Mouse (Mus musculus): ENCODE measurements around the gene Plcb1. TPM values are rescaled to one million over a fixed set of nuclear protein-coding genes. Genes with fewer than 3 reads are reported as not detected.

Plcb1 gene
- polyA plus RNA-seq, 1 experiment from 2014 or later, result 7.9 TPM

- no peaks in the 10 kb centered on the region for H3K9me3 ChIP-seq (ENCODE audit: low read length)
- H3K4me2 ChIP-seq (ENCODE audit: low read depth, low read length), result no peak overlapping the region
- no peak overlapping the region for H3K27ac ChIP-seq (ENCODE audit: low read depth)
- WGBS (ENCODE audit: insufficient replicate concordance), result 82% methylated on average over 4 of the region's 4 CpGs
- H3K36me3 ChIP-seq (replicated peaks; ENCODE audit: insufficient read depth, low read length), result no peaks in the 10 kb centered on the region
- ATAC-seq (no peak), DNase-seq (no peak)
- no peaks in the 10 kb centered on the region for H3K4me1 ChIP-seq (ENCODE audit: insufficient read depth)
- no peaks in the 10 kb centered on the region for H3K27me3 ChIP-seq (ENCODE audit: insufficient read depth, low read length)
- H3K4me3 ChIP-seq (ENCODE audit: low read depth, low read length), result no peak overlapping the region
- H3K9ac ChIP-seq (replicated peaks), result no peak overlapping the region
- TF ChIP-seq EP300 (IDR thresholded peaks at IDR 0.05; ENCODE audit: low read depth), result no peak
- no peak for TF ChIP-seq CTCF (IDR thresholded peaks at IDR 0.05; ENCODE audit: low read depth)
These were observed 315.4 kb downstream of the Plcb1 start for GRCm38 (mm10) chr2:135101292-135101691.

GRCm38 (mm10) chr2:135101943-135102342 is 316.1 kb downstream of the Plcb1 start:
- Histone ChIP-seq H3K9me3 (ENCODE audit: low read length) (no peaks in the 10 kb centered on the region), H3K27me3 (ENCODE audit: insufficient read depth, low read length) (no peaks in the 10 kb centered on the region), H3K4me1 (ENCODE audit: insufficient read depth) (no peaks in the 10 kb centered on the region), H3K4me2 (ENCODE audit: low read depth, low read length) (no peak overlapping the region), H3K9ac (replicated peaks) (no peak overlapping the region), H3K27ac (ENCODE audit: low read depth) (no peak overlapping the region), H3K4me3 (ENCODE audit: low read depth, low read length) (no peak overlapping the region), H3K36me3 (replicated peaks; ENCODE audit: insufficient read depth, low read length) (no peaks in the 10 kb centered on the region)
- 71% methylated on average over 1 of the region's 1 CpGs for WGBS (ENCODE audit: insufficient replicate concordance)
- DNase-seq (no peak), ATAC-seq (no peak)
- TF ChIP-seq EP300 (IDR thresholded peaks at IDR 0.05; ENCODE audit: low read depth) (no peak), CTCF (IDR thresholded peaks at IDR 0.05; ENCODE audit: low read depth) (no peak)

- Histone ChIP-seq H3K27ac (ENCODE audit: low read depth) (no peak overlapping the region), H3K4me1 (ENCODE audit: insufficient read depth) (no peaks in the 10 kb centered on the region), H3K4me2 (ENCODE audit: low read depth, low read length) (no peak overlapping the region), H3K27me3 (ENCODE audit: insufficient read depth, low read length) (no peaks in the 10 kb centered on the region), H3K9me3 (ENCODE audit: low read length) (no peaks in the 10 kb centered on the region), H3K36me3 (replicated peaks; ENCODE audit: insufficient read depth, low read length) (no peaks in the 10 kb centered on the region), H3K9ac (replicated peaks) (no peak overlapping the region), H3K4me3 (ENCODE audit: low read depth, low read length) (no peak overlapping the region)
- WGBS (ENCODE audit: insufficient replicate concordance), result 87% methylated on average over 4 of the region's 4 CpGs
- TF ChIP-seq EP300 (IDR thresholded peaks at IDR 0.05; ENCODE audit: low read depth), result no peak
- no peak for TF ChIP-seq CTCF (IDR thresholded peaks at IDR 0.05; ENCODE audit: low read depth)
- ATAC-seq (no peak), DNase-seq (no peak)
These were observed 320.8 kb downstream of the Plcb1 start for GRCm38 (mm10) chr2:135106649-135107048.

- no peaks in the 10 kb centered on the region for H3K4me1 ChIP-seq (ENCODE audit: insufficient read depth)
- WGBS (ENCODE audit: insufficient replicate concordance), result 69% methylated on average over 2 of the region's 2 CpGs
- DNase-seq, result no peak
- H3K9me3 ChIP-seq (ENCODE audit: low read length), result no peaks in the 10 kb centered on the region
- no peak overlapping the region for H3K4me2 ChIP-seq (ENCODE audit: low read depth, low read length)
- no peaks in the 10 kb centered on the region for H3K36me3 ChIP-seq (replicated peaks; ENCODE audit: insufficient read depth, low read length)
- H3K4me3 ChIP-seq (ENCODE audit: low read depth, low read length), result no peak overlapping the region
- no peak overlapping the region for H3K27ac ChIP-seq (ENCODE audit: low read depth)
- no peaks in the 10 kb centered on the region for H3K27me3 ChIP-seq (ENCODE audit: insufficient read depth, low read length)
- TF ChIP-seq EP300 (IDR thresholded peaks at IDR 0.05; ENCODE audit: low read depth) (no peak), CTCF (IDR thresholded peaks at IDR 0.05; ENCODE audit: low read depth) (no peak)
- no peak overlapping the region for H3K9ac ChIP-seq (replicated peaks)
- no peak for ATAC-seq
These were observed 322.7 kb downstream of the Plcb1 start for GRCm38 (mm10) chr2:135108607-135109006.

GRCm38 (mm10) chr2:135114501-135115128 is 328.7 kb downstream of the Plcb1 start:
- no peak for ATAC-seq
- WGBS (ENCODE audit: insufficient replicate concordance), result 79% methylated on average over 3 of the region's 3 CpGs

GRCm38 (mm10) chr2:135123057-135123456 is 337.2 kb downstream of the Plcb1 start:
- DNase-seq, result no peak
- TF ChIP-seq CTCF (IDR thresholded peaks at IDR 0.05; ENCODE audit: low read depth) (no peak), EP300 (IDR thresholded peaks at IDR 0.05; ENCODE audit: low read depth) (no peak)
- Histone ChIP-seq H3K36me3 (replicated peaks; ENCODE audit: insufficient read depth, low read length) (no peaks in the 10 kb centered on the region), H3K27ac (ENCODE audit: low read depth) (no peak overlapping the region), H3K4me3 (ENCODE audit: low read depth, low read length) (no peak overlapping the region), H3K27me3 (ENCODE audit: insufficient read depth, low read length) (no peaks in the 10 kb centered on the region), H3K9ac (replicated peaks) (no peak overlapping the region), H3K9me3 (ENCODE audit: low read length) (no peaks in the 10 kb centered on the region), H3K4me2 (ENCODE audit: low read depth, low read length) (no peak overlapping the region), H3K4me1 (ENCODE audit: insufficient read depth) (no peaks in the 10 kb centered on the region)
- 72% methylated on average over 4 of the region's 4 CpGs for WGBS (ENCODE audit: insufficient replicate concordance)
- no peak for ATAC-seq

More at GRCm38 (mm10) chr2:135114501-135115128, 328.7 kb downstream of the Plcb1 start:
- H3K27ac ChIP-seq (ENCODE audit: low read depth), result no peak overlapping the region
- no peaks in the 10 kb centered on the region for H3K36me3 ChIP-seq (replicated peaks; ENCODE audit: insufficient read depth, low read length)
- no peaks in the 10 kb centered on the region for H3K4me1 ChIP-seq (ENCODE audit: insufficient read depth)
- H3K4me2 ChIP-seq (ENCODE audit: low read depth, low read length), result no peak overlapping the region
- no peaks in the 10 kb centered on the region for H3K27me3 ChIP-seq (ENCODE audit: insufficient read depth, low read length)
- no peak for DNase-seq
- no peak for TF ChIP-seq EP300 (IDR thresholded peaks at IDR 0.05; ENCODE audit: low read depth)
- TF ChIP-seq CTCF (IDR thresholded peaks at IDR 0.05; ENCODE audit: low read depth), result no peak
- H3K9me3 ChIP-seq (ENCODE audit: low read length), result no peaks in the 10 kb centered on the region
- H3K9ac ChIP-seq (replicated peaks), result no peak overlapping the region
- H3K4me3 ChIP-seq (ENCODE audit: low read depth, low read length), result no peak overlapping the region
